In genomic region chrX:37110193-37110880, GRCm38 (mm10) we compare ENCODE assay signal across 7 mouse cellular contexts. TPM values are rescaled to one million over a fixed set of nuclear protein-coding genes. Genes with fewer than 3 reads are reported as not detected.
DNase-seq lines count a peak whose midpoint lies in the region; ATAC-seq lines count a peak whose summit lies in the region.

Upf3b (minus strand) TSS chrX:37110322.

- peak; percentile 95 for DNase-seq in adrenal gland, postnatal 14 days
- peak; percentile 93 for DNase-seq in embryonic facial prominence, embryonic 11.5 days (ENCODE audit: low spot score)
- DNase-seq in kidney, adult 11 months: peak; percentile 97
- DNase-seq in limb, embryonic 10.5 days (ENCODE audit: low spot score): peak; percentile 88
- peak; percentile 81 for DNase-seq in spleen, adult 12 weeks (ENCODE audit: low spot score)

- peak within 1 kb of the TSS; percentile 61 for H3K9ac ChIP-seq in embryonic facial prominence, embryonic 11.5 days (replicated peaks; ENCODE audit: low read length)
- H3K9ac ChIP-seq in midbrain, embryonic 13.5 days (replicated peaks): peak within 1 kb of the TSS; percentile 71

- H3K27ac ChIP-seq in embryonic facial prominence, embryonic 11.5 days (replicated peaks; ENCODE audit: low read depth, low read length): peak within 1 kb of the TSS; percentile 59; the same call in 1 of the 2 replicates
- H3K27ac ChIP-seq in limb, embryonic 10.5 days: peak within 1 kb of the TSS; percentile 83
- H3K27ac ChIP-seq in midbrain, embryonic 13.5 days: peak within 1 kb of the TSS; percentile 83

- 16% methylated on average over 30 of the region's 30 CpGs for WGBS in embryonic facial prominence, embryonic 11.5 days
- whole genome bisulfite sequencing in limb, embryonic 10.5 days: 10% methylated on average over 30 of the region's 30 CpGs
- WGBS in midbrain, embryonic 13.5 days: 30% methylated on average over 30 of the region's 30 CpGs

- H3K4me1 ChIP-seq in embryonic facial prominence, embryonic 11.5 days (ENCODE audit: control insufficient read depth, insufficient read depth, low read length): no peaks in the 10 kb centered on the region
- no peaks in the 10 kb centered on the region for H3K4me1 ChIP-seq in limb, embryonic 10.5 days
- 0 out of 2 replicates have a peak, but pooled peaks cover 6% of the 10 kb centered on the region for H3K4me1 ChIP-seq in midbrain, embryonic 13.5 days (replicated peaks)

- peak within 1 kb of the TSS; percentile 41 for H3K4me2 ChIP-seq in embryonic facial prominence, embryonic 11.5 days (ENCODE audit: low read depth, low read length)
- peak within 1 kb of the TSS; percentile 59 for H3K4me2 ChIP-seq in midbrain, embryonic 13.5 days (replicated peaks)

- H3K27me3 ChIP-seq in embryonic facial prominence, embryonic 11.5 days (ENCODE audit: control insufficient read depth, insufficient read depth, low read length): no peaks in the 10 kb centered on the region
- peaks cover 3% of the 10 kb centered on the region for H3K27me3 ChIP-seq in limb, embryonic 10.5 days (ENCODE audit: low read depth, poor library complexity, severe bottlenecking)
- H3K27me3 ChIP-seq in midbrain, embryonic 13.5 days: no peaks in the 10 kb centered on the region

- H3K4me3 ChIP-seq in embryonic facial prominence, embryonic 11.5 days (ENCODE audit: low read depth, low read length): peak within 1 kb of the TSS; percentile 50
- H3K4me3 ChIP-seq in limb, embryonic 10.5 days: peak within 1 kb of the TSS; percentile 59
- H3K4me3 ChIP-seq in midbrain, embryonic 13.5 days (replicated peaks): peak within 1 kb of the TSS; percentile 53

- H3K36me3 ChIP-seq in embryonic facial prominence, embryonic 11.5 days (replicated peaks; ENCODE audit: control insufficient read depth, insufficient read depth, low read depth, low read length): no peaks in the 10 kb centered on the region
- peaks cover 14% of the 10 kb centered on the region; the same call in 1 of the 2 replicates for H3K36me3 ChIP-seq in limb, embryonic 10.5 days
- no peaks in the 10 kb centered on the region; the same call in 1 of the 2 replicates for H3K36me3 ChIP-seq in midbrain, embryonic 13.5 days

- ATAC-seq in embryonic facial prominence, embryonic 11.5 days (replicated peaks; ENCODE audit: insufficient number of reproducible peaks, low FRiP score, low TSS enrichment, low read depth): peak; percentile 97
- peak; percentile 93 for ATAC-seq in granulocyte monocyte progenitor cell, adult 5-6 weeks (replicated peaks; ENCODE audit: poor library complexity, severe bottlenecking)
- peak; percentile 98 for ATAC-seq in midbrain, embryonic 13.5 days

- no peaks in the 10 kb centered on the region for H3K9me3 ChIP-seq in embryonic facial prominence, embryonic 11.5 days (replicated peaks; ENCODE audit: control insufficient read depth, low read length)
- H3K9me3 ChIP-seq in limb, embryonic 10.5 days (replicated peaks): no peaks in the 10 kb centered on the region
- H3K9me3 ChIP-seq in midbrain, embryonic 13.5 days: no peaks in the 10 kb centered on the region

RNA-seq across cellular contexts. Expression of gene Upf3b, which starts in this region (rescaled TPM):
- total RNA-seq in adrenal gland, postnatal 14 days (2021): 16.2 and 21.1 TPM in 2 replicates
- 18.5 and 18.9 TPM in 2 replicates for polyA plus RNA-seq in embryonic facial prominence, embryonic 11.5 days (2014; fragmentation: Nextera tagmentation; extraction: Ambion mirVana)
- total RNA-seq in granulocyte monocyte progenitor cell, adult 5-6 weeks (2014; fragmentation: Nextera tagmentation): 48.5 and 59.1 TPM in 2 replicates
- total RNA-seq in granulocyte monocyte progenitor cell, adult 5-6 weeks (2017): 57.7 and 58.8 TPM in 2 replicates
- 14.0 and 18.4 TPM in 2 replicates for polyA plus RNA-seq in limb, embryonic 10.5 days (2016; fragmentation: Nextera tagmentation; extraction: Ambion mirVana)
- polyA plus RNA-seq in midbrain, embryonic 13.5 days (2015; fragmentation: Nextera tagmentation; extraction: Ambion mirVana): 35.8 and 37.2 TPM in 2 replicates

Comparison
In these comparisons a context has a peak if more than half of its experiments do, and no peak if none do; other contexts are left out.
1. Peak in every context shown above with its lines: DNase-seq, ATAC-seq, H3K4me3 ChIP-seq and H3K27ac ChIP-seq.